42 mouse cellular contexts compared by ENCODE assay signal in genomic region chr7:28567539-28567938, GRCm38 (mm10). TPM values are rescaled to one million over a fixed set of nuclear protein-coding genes. Genes with fewer than 3 reads are reported as not detected.
"Had no signal": no experiment of that assay in that cellular context is flagged by ENCODE, and none has a peak within 500 bp of the region (broad histone marks: within the 10 kb centered on the region; RNA-seq: fewer than 3 reads in every experiment).

No protein-coding gene starts in this region.

- ATAC-seq: hindbrain, embryonic 16.5 days; hindbrain, postnatal 0 days; inflammation-experienced regulatory T-cells, adult 6 months; intestine, embryonic 15.5 days; intestine, embryonic 16.5 days; intestine, postnatal 0 days had no signal

- H3K27me3 ChIP-seq: heart, embryonic 12.5 days; heart, embryonic 13.5 days; heart, embryonic 15.5 days; hindbrain, embryonic 12.5 days; hindbrain, embryonic 13.5 days; hindbrain, embryonic 15.5 days; intestine, embryonic 15.5 days; kidney, embryonic 15.5 days had no signal

- H3K9me3 ChIP-seq: heart, embryonic 10.5 days; heart, embryonic 12.5 days; heart, embryonic 13.5 days; heart, embryonic 15.5 days; hindbrain, embryonic 10.5 days; hindbrain, embryonic 12.5 days; hindbrain, embryonic 13.5 days; hindbrain, embryonic 15.5 days; intestine, embryonic 15.5 days; kidney, embryonic 15.5 days had no signal

- H3K4me2 ChIP-seq: heart, embryonic 11.5 days; heart, embryonic 12.5 days; heart, embryonic 13.5 days; heart, embryonic 15.5 days; hindbrain, embryonic 12.5 days; hindbrain, embryonic 13.5 days; hindbrain, embryonic 14.5 days; hindbrain, embryonic 15.5 days; intestine, embryonic 15.5 days; kidney, embryonic 15.5 days had no signal

- H3K27ac ChIP-seq: heart, embryonic 10.5 days; heart, embryonic 13.5 days; heart, embryonic 15.5 days; hindbrain, embryonic 10.5 days; hindbrain, embryonic 12.5 days; hindbrain, embryonic 13.5 days; hindbrain, embryonic 14.5 days; hindbrain, embryonic 15.5 days; hindbrain, postnatal 0 days; intestine, embryonic 15.5 days; kidney, embryonic 15.5 days; kidney, postnatal 0 days; layer of hippocampus, adult 2 months had no signal

- DNase-seq: kidney, adult 11 months had no signal

- H3K4me3 ChIP-seq: heart, embryonic 10.5 days; heart, embryonic 12.5 days; heart, embryonic 13.5 days; heart, embryonic 15.5 days; hindbrain, embryonic 10.5 days; hindbrain, embryonic 12.5 days; hindbrain, embryonic 13.5 days; hindbrain, embryonic 15.5 days; intestine, embryonic 15.5 days; kidney, embryonic 15.5 days; layer of hippocampus, adult 2 months had no signal

- H3K9ac ChIP-seq: heart, embryonic 13.5 days; heart, embryonic 15.5 days; hindbrain, embryonic 12.5 days; hindbrain, embryonic 13.5 days; hindbrain, embryonic 14.5 days; hindbrain, embryonic 15.5 days; intestine, embryonic 15.5 days; kidney, embryonic 15.5 days had no signal

RNA-seq across cellular contexts. Expression of gene Nccrp1, which starts 20.5 kb away (rescaled TPM):
- total RNA-seq: heart, postnatal 10 days; heart, postnatal 14 days; heart, postnatal 25 days; heart, postnatal 36 days; heart, postnatal 4 days; hematopoietic stem cell, adult 5-6 weeks; hindbrain, postnatal 0 days had no signal
- polyA plus RNA-seq: heart, embryonic 10.5 days; heart, embryonic 11.5 days; heart, embryonic 12.5 days; heart, embryonic 13.5 days; heart, embryonic 14.5 days; heart, embryonic 15.5 days; heart, embryonic 16.5 days; heart, postnatal 0 days; hindbrain, embryonic 10.5 days; hindbrain, embryonic 11.5 days; hindbrain, embryonic 12.5 days; hindbrain, embryonic 13.5 days; hindbrain, embryonic 16.5 days; intestine, embryonic 14.5 days; intestine, embryonic 15.5 days; intestine, postnatal 0 days; kidney, embryonic 14.5 days; kidney, embryonic 15.5 days; kidney, embryonic 16.5 days had no signal

RNA-seq across cellular contexts. Expression of gene Sycn, which starts 26.9 kb away (rescaled TPM):
- total RNA-seq: heart, postnatal 10 days; heart, postnatal 14 days; heart, postnatal 25 days; heart, postnatal 36 days; heart, postnatal 4 days; hematopoietic stem cell, adult 5-6 weeks; hindbrain, postnatal 0 days; layer of hippocampus, adult 18-20 months; layer of hippocampus, adult 2 months; layer of hippocampus, adult 8-10 months; layer of hippocampus, postnatal 10 days; layer of hippocampus, postnatal 14 days; layer of hippocampus, postnatal 25 days; layer of hippocampus, postnatal 36 days; left cerebral cortex, adult 18-20 months had no signal
- polyA plus RNA-seq: heart, embryonic 10.5 days; heart, embryonic 11.5 days; heart, embryonic 12.5 days; heart, embryonic 13.5 days; heart, embryonic 14.5 days; heart, embryonic 15.5 days; heart, embryonic 16.5 days; heart, postnatal 0 days; hindbrain, embryonic 10.5 days; hindbrain, embryonic 11.5 days; hindbrain, embryonic 12.5 days; hindbrain, embryonic 13.5 days; hindbrain, embryonic 14.5 days; hindbrain, embryonic 15.5 days; hindbrain, embryonic 16.5 days; hindbrain, postnatal 0 days; inflammation-experienced regulatory T-cells, adult 6 months; kidney, embryonic 14.5 days; kidney, embryonic 15.5 days; kidney, embryonic 16.5 days had no signal

RNA-seq across cellular contexts. Expression of gene Ifnl3, which starts 44.9 kb away (rescaled TPM):
- total RNA-seq: heart, postnatal 10 days; heart, postnatal 14 days; heart, postnatal 25 days; heart, postnatal 36 days; heart, postnatal 4 days; hematopoietic stem cell, adult 5-6 weeks; hindbrain, postnatal 0 days; layer of hippocampus, adult 18-20 months; layer of hippocampus, adult 2 months; layer of hippocampus, adult 8-10 months; layer of hippocampus, postnatal 10 days; layer of hippocampus, postnatal 14 days; layer of hippocampus, postnatal 25 days; layer of hippocampus, postnatal 36 days; left cerebral cortex, adult 18-20 months had no signal
- polyA plus RNA-seq: heart, embryonic 10.5 days; heart, embryonic 11.5 days; heart, embryonic 12.5 days; heart, embryonic 13.5 days; heart, embryonic 14.5 days; heart, embryonic 15.5 days; heart, embryonic 16.5 days; heart, postnatal 0 days; hindbrain, embryonic 10.5 days; hindbrain, embryonic 11.5 days; hindbrain, embryonic 12.5 days; hindbrain, embryonic 13.5 days; hindbrain, embryonic 14.5 days; hindbrain, embryonic 15.5 days; hindbrain, embryonic 16.5 days; hindbrain, postnatal 0 days; inflammation-experienced regulatory T-cells, adult 6 months; intestine, embryonic 14.5 days; intestine, embryonic 15.5 days; intestine, embryonic 16.5 days; intestine, postnatal 0 days; kidney, adult 2 months; kidney, embryonic 14.5 days; kidney, embryonic 15.5 days; kidney, embryonic 16.5 days; kidney, postnatal 0 days; large intestine, adult 2 months had no signal
